Mouse (Mus musculus): Measurements from ENCODE around the gene Slx4ip. TPM values are rescaled to one million over a fixed set of nuclear protein-coding genes. Genes with fewer than 3 reads are reported as not detected.

The Slx4ip gene
- total and polyA plus RNA-seq, 2 experiments, result 0.18 to 1.8 TPM

GRCm38 (mm10) chr2:137107203-137107602 is 216.2 kb downstream of the Slx4ip start:
- Histone ChIP-seq H3K27ac (replicated peaks; ENCODE audit: insufficient read depth, low read depth, low read length) (no peak overlapping the region), H3K9ac (ENCODE audit: low read depth, low read length) (no peak overlapping the region), H3K4me1 (ENCODE audit: control insufficient read depth, insufficient read depth, low read length) (no peaks in the 10 kb centered on the region; the same call in 1 of the 2 replicates), H3K27me3 (ENCODE audit: control insufficient read depth, insufficient read depth, low read length) (no peaks in the 10 kb centered on the region), H3K79me2 (ENCODE audit: control insufficient read depth, insufficient read depth, low read length) (no peaks in the 10 kb centered on the region; the same call in 1 of the 2 replicates), H3K36me3 (ENCODE audit: control insufficient read depth, insufficient read depth, low read length) (peaks cover 9% of the 10 kb centered on the region; the same call in 1 of the 2 replicates), H3K4me3 (ENCODE audit: insufficient read depth, low read depth, low read length) (no peak overlapping the region)
- 64% methylated on average over 4 of the region's 4 CpGs for WGBS
- TF ChIP-seq CTCF (IDR thresholded peaks at IDR 0.05; ENCODE audit: low read depth, low read length), result no peak
- TF ChIP-seq POLR2A (IDR thresholded peaks at IDR 0.05; ENCODE audit: extremely low read depth, insufficient read depth, low read length), result no peak
- no peak for DNase-seq (ENCODE audit: extremely low read depth, low read depth, low spot score)

- TF ChIP-seq CTCF (IDR thresholded peaks at IDR 0.05; ENCODE audit: low read depth, low read length) (no peak), POLR2A (IDR thresholded peaks at IDR 0.05; ENCODE audit: extremely low read depth, insufficient read depth, low read length) (no peak)
- Histone ChIP-seq H3K4me1 (ENCODE audit: control insufficient read depth, insufficient read depth, low read length) (no peaks in the 10 kb centered on the region; the same call in 1 of the 2 replicates), H3K36me3 (ENCODE audit: control insufficient read depth, insufficient read depth, low read length) (peaks cover 9% of the 10 kb centered on the region; the same call in 1 of the 2 replicates), H3K4me3 (ENCODE audit: insufficient read depth, low read depth, low read length) (no peak overlapping the region), H3K9ac (ENCODE audit: low read depth, low read length) (no peak overlapping the region), H3K27ac (replicated peaks; ENCODE audit: insufficient read depth, low read depth, low read length) (no peak overlapping the region), H3K27me3 (ENCODE audit: control insufficient read depth, insufficient read depth, low read length) (no peaks in the 10 kb centered on the region), H3K79me2 (ENCODE audit: control insufficient read depth, insufficient read depth, low read length) (no peaks in the 10 kb centered on the region; the same call in 1 of the 2 replicates)
- DNase-seq (ENCODE audit: extremely low read depth, low read depth, low spot score), result no peak
- WGBS, result 81% methylated on average over 8 of the region's 8 CpGs
Observed at GRCm38 (mm10) chr2:137107946-137108345, 216.9 kb downstream of the Slx4ip start.

GRCm38 (mm10) chr2:137109321-137110213 is 218.5 kb downstream of the Slx4ip start:
- no peaks in the 10 kb centered on the region; the same call in 1 of the 2 replicates for H3K4me1 ChIP-seq (ENCODE audit: control insufficient read depth, insufficient read depth, low read length)
- no peaks in the 10 kb centered on the region; the same call in 1 of the 2 replicates for H3K79me2 ChIP-seq (ENCODE audit: control insufficient read depth, insufficient read depth, low read length)
- DNase-seq (ENCODE audit: extremely low read depth, low read depth, low spot score), result peak; percentile 39
- no peak overlapping the region for H3K27ac ChIP-seq (replicated peaks; ENCODE audit: insufficient read depth, low read depth, low read length)
- H3K36me3 ChIP-seq (ENCODE audit: control insufficient read depth, insufficient read depth, low read length), result peaks cover 6% of the 10 kb centered on the region; the same call in 1 of the 2 replicates
- H3K4me3 ChIP-seq (ENCODE audit: insufficient read depth, low read depth, low read length), result no peak overlapping the region
- H3K27me3 ChIP-seq (ENCODE audit: control insufficient read depth, insufficient read depth, low read length), result no peaks in the 10 kb centered on the region
- no peak overlapping the region for H3K9ac ChIP-seq (ENCODE audit: low read depth, low read length)
- WGBS, result 41% methylated on average over 15 of the region's 15 CpGs
- no peak for TF ChIP-seq POLR2A (IDR thresholded peaks at IDR 0.05; ENCODE audit: extremely low read depth, insufficient read depth, low read length)
- no peak for TF ChIP-seq CTCF (IDR thresholded peaks at IDR 0.05; ENCODE audit: low read depth, low read length)

GRCm38 (mm10) chr2:137110214-137110898 is 219.3 kb downstream of the Slx4ip start:
- H3K36me3 ChIP-seq (ENCODE audit: control insufficient read depth, insufficient read depth, low read length), result peaks cover 4% of the 10 kb centered on the region; the same call in 1 of the 2 replicates
- no peaks in the 10 kb centered on the region for H3K27me3 ChIP-seq (ENCODE audit: control insufficient read depth, insufficient read depth, low read length)
- DNase-seq (ENCODE audit: extremely low read depth, low read depth, low spot score), result no peak
- H3K9ac ChIP-seq (ENCODE audit: low read depth, low read length), result no peak overlapping the region
- H3K27ac ChIP-seq (replicated peaks; ENCODE audit: insufficient read depth, low read depth, low read length), result no peak overlapping the region
- 75% methylated on average over 4 of the region's 4 CpGs for WGBS
- no peaks in the 10 kb centered on the region; the same call in 1 of the 2 replicates for H3K79me2 ChIP-seq (ENCODE audit: control insufficient read depth, insufficient read depth, low read length)
- no peak overlapping the region for H3K4me3 ChIP-seq (ENCODE audit: insufficient read depth, low read depth, low read length)
- no peaks in the 10 kb centered on the region; the same call in 1 of the 2 replicates for H3K4me1 ChIP-seq (ENCODE audit: control insufficient read depth, insufficient read depth, low read length)
- TF ChIP-seq POLR2A (IDR thresholded peaks at IDR 0.05; ENCODE audit: extremely low read depth, insufficient read depth, low read length) (no peak), CTCF (IDR thresholded peaks at IDR 0.05; ENCODE audit: low read depth, low read length) (no peak)

GRCm38 (mm10) chr2:137113288-137114061 is 222.5 kb downstream of the Slx4ip start:
- H3K36me3 ChIP-seq (ENCODE audit: control insufficient read depth, insufficient read depth, low read length), result no peaks in the 10 kb centered on the region
- no peak for DNase-seq (ENCODE audit: extremely low read depth, low read depth, low spot score)
- H3K9ac ChIP-seq (ENCODE audit: low read depth, low read length), result no peak overlapping the region
- no peaks in the 10 kb centered on the region for H3K27me3 ChIP-seq (ENCODE audit: control insufficient read depth, insufficient read depth, low read length)
- TF ChIP-seq CTCF (IDR thresholded peaks at IDR 0.05; ENCODE audit: low read depth, low read length), result no peak
- no peak for TF ChIP-seq POLR2A (IDR thresholded peaks at IDR 0.05; ENCODE audit: extremely low read depth, insufficient read depth, low read length)
- H3K27ac ChIP-seq (replicated peaks; ENCODE audit: insufficient read depth, low read depth, low read length), result no peak overlapping the region
- H3K4me3 ChIP-seq (ENCODE audit: insufficient read depth, low read depth, low read length), result no peak overlapping the region
- peaks cover 4% of the 10 kb centered on the region for H3K4me1 ChIP-seq (ENCODE audit: control insufficient read depth, insufficient read depth, low read length)
- H3K79me2 ChIP-seq (ENCODE audit: control insufficient read depth, insufficient read depth, low read length), result no peaks in the 10 kb centered on the region; the same call in 1 of the 2 replicates
- 75% methylated on average over 12 of the region's 12 CpGs for WGBS

Data from liver, adult 2 months (tissue).